Mouse (Mus musculus) spleen, postnatal 10 days (tissue): ENCODE data around the gene Nhlh2.
A peak's percentile ranks its signal among the peaks of the same experiment; 100 is the strongest.

Experiments
- DNase-seq, 2 experiments: peaks; one replicate each; pipeline ENCODE4 v3.0.0; 2021 to 2022; ENCODE audit warnings: low spot score in 2 of 2

Nhlh2 gene

DNA sequence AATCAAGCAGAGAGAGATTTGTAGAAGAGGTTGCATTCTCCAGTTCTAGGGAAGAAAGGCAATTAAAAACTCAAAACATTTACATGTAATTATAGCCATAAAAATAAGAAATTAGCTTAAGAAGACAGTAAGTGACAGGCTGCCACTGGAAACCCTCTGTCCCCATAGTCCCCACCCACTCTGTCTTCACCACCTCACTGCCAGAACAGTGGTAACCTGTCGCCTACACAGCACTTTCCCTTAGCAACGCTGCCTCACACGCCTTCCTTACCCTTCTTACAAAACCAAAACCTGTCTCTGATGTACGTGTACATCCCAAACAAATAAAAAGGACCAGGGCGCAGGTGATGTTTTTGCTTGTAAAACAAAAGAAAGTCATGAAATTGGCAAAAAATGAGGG, 15.8 kb downstream of the Nhlh2 start:
- no peak for DNase-seq

DNA sequence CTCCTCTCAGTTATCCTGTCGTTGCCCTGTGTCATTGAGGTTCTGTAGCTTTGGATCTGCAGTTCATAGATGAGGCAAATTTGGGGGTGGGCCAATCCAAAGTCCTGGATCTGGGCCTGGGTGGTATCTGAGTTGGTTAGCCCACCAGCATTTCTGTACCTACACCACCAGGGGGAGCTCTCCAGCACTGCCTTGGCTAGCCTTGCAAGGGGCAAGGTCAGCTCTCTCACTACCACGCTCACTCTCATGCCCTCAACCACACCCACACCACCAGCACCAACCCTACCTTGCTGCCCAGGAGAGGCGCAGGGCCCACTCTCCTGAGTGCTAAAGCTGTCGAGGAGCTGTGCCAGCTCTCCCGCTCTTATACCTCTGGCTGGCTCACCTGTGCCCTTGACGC, 18.0 kb downstream of the Nhlh2 start:
- DNase-seq, result peak in 1 of 2 experiments; percentile 20

DNA sequence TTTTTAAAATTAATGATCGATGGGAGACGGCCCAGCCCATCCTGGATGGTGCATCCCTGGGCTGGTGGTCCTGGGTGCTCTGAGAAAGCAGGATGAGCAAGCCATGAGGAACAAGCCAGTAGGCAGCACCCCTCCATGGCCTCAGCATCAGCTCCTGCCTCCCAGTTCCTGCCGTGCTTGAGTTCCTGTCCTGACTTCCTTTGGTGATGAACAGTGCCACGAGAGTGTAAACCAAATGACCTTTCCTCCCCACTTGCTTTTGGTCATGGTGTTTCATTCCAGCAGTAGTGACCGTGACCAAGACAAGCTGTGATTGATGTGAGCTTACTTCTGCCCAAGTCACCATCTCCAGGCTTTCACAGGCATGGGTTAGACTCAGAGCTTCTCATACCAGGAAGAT, 27.9 kb downstream of the Nhlh2 start:
- no peak for DNase-seq

DNA sequence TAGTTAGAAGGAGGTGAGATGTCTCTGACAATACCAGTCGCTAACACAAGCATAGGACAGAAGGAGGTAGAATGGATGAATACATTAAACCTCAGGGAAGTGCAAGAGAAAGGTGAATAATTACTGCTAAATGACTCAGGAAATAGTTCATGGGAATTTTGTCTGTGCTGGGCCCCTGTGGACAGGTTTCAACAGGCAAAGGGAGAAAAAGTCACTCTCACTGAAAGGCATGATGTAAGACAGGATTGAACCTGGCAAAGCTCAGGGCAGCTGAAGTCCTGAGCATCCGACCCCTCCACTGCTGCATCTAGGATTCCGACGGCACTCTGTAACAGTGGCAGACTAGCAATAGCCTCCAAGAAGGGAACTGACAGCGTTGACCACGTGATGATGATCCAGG, 28.7 kb downstream of the Nhlh2 start:
- no peak for DNase-seq

DNA sequence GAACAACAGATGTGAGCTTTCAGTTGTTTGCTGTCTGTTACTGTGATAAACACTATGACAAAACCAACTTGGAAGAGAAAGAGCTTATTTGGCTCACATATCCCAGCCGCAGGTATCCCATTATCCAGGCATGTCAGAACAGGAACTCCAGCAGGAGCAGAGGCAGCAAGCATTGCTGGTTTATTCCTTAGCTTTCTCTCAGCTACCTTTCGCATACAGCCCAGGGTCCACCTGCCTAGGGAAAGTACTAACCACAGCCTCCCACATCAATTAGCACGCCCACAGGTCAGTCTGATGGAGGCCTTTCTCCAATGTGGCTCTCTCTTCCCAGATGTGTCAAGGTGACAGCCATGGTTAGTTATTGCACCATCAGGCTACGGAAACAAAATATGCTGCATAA, 31.8 kb downstream of the Nhlh2 start:
- no peak for DNase-seq

DNA sequence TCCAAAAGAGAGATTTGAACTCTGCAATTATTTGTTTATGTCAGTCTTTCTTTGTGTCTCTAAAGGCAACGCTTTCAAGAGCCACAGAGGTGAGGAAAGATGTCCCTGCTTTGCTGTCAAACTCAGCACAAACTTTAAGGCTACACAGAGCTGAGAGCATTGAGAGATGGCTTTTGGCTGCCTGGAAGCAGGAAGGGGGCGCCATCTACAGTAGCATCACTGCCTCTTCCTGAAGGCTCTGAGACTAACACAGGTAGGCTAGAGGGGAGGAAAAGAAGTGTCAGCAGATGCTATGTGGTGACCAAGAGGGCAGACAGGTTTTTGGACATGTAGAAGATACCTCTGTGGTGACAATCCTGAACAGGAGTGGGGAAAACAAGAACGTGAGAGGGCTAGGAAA, 35.2 kb downstream of the Nhlh2 start:
- no peak for DNase-seq

DNA sequence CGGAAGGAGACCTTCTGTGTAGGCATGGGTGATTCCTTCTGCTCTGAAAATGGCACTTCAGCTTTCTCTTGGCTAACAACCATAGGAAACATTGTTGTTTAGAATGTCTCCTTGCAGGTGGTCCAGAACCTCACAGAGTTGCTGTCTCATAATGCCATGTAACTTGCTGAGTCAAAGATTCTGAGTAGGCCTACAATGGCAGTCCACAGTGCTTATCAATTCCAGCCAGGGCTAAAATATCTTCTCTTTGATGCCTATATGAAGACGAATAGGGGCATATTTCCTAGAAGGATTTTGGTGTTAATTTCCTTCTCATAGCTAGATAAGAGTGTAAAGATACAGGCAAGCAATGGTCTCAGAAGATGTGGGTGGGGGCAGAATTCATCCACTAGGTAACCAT, 37.7 kb downstream of the Nhlh2 start:
- no peak for DNase-seq

DNA sequence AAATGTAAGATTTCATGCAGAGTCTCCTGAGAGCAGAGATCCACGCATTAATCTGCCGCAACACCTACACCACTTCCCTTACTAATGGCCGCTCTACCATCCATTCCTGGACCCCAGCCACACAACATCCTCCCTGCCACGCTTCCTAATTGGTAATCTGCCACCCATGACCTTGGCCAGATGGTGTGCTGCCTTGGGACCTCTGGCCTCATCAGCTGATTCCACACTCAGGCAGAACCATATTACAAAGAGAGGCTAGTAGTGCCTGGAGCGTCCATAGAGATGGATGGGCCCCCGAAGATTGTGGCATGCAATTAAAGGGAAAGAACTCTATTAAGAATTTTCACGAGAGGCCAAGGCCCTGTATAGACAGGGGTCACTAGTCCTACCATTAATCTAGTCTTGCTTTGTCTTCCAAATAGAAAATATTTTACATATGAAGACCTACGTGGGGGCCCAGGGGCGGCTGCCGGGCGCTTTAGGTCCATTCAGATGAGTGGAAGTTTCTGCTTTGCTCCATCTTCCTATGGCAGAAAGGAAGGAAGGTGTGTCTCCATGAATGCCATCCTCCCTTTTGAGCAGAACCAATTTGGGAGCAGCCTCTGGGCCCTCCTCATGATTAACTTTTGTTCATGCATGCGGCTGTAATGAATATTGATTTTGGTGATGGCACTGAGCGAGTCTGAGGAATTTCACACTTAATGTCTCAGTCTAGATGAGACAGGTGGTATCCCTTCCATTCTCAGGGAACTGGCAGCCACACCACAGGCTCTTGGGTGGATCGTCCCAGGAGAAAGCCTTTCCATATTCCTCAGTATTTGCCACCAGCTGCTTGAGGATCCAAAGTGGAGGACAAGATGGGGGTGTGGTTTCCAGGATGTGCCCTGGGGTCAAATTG, 39.6 kb downstream of the Nhlh2 start:
- no peak for DNase-seq

DNA sequence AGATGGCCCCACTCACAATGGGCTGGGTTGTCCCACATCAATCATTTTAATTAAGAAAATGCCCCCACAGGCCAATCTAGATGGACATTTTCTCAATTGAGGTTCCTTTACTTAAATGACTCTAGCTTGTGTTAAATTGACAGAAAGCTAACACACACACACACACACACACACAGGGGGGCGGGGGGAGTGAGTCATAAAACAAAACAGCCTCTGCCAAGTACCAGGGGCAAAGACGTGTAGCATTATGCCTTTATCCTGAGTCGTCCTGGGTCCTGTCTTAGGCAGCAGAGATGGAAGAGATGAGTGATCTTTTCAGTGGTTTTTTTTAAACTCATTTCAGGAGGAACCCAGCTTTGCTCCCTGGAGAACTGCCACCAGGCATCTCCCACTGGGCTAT, 42.2 kb downstream of the Nhlh2 start:
- no peak for DNase-seq

DNA sequence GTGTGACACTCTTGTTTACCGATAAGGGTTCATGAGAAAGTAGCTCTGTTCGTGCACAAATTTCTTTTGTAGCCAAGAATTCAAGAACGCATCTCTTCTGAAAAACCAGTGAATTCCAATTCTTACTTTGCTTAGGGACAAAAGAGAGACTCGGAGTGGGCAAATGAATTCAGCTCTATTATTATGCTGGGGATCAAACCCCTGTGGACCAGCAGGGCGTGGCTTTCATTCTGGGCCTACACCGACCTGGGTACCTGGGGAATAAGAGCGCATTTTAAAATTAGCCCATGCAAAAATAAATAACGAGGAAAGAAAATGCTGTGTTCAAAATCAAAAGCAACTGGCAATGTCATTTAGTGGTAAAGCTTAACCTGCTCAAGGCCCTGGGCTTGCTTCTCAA, 43.4 kb downstream of the Nhlh2 start:
- DNase-seq, result no peak

DNA sequence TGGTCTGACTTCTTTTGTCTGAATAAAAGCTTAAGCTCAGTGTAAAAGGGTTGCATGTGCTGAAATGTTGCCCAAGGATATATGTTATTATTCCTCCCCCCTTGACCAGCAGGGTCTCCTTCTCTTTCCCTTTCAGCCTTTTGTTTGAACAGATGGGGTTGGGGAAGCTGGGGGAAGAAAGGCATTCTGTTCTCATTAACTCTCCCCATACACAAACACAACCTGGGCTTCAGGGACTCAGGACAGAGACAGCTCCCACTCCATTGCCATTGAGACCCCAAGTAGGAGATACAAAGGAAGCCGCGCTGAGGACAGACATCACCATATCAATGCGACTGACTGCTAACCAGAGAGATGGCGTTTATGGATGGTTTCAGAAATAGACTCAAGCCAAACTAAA, 46.0 kb downstream of the Nhlh2 start:
- DNase-seq, result no peak

DNA sequence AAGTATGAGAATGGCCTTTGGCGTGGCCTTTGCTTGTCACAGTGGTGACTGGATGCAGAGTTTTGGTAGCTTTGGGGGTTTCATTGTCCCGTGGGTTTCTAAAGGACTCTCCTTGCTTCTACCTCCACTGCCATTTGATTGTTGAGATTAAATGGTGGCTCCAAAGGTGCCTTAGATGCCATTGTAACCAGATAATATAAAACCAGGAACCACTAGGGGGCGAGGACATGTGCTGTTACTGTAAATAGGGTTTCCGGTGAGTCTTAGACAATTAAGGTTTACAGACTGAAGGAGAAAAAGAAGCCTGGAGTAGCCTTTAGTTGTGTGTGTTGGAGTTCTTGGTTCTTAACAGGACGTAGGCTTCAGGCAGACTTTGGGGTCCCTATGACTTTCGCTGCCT, 50.2 kb downstream of the Nhlh2 start:
- no peak for DNase-seq

DNA sequence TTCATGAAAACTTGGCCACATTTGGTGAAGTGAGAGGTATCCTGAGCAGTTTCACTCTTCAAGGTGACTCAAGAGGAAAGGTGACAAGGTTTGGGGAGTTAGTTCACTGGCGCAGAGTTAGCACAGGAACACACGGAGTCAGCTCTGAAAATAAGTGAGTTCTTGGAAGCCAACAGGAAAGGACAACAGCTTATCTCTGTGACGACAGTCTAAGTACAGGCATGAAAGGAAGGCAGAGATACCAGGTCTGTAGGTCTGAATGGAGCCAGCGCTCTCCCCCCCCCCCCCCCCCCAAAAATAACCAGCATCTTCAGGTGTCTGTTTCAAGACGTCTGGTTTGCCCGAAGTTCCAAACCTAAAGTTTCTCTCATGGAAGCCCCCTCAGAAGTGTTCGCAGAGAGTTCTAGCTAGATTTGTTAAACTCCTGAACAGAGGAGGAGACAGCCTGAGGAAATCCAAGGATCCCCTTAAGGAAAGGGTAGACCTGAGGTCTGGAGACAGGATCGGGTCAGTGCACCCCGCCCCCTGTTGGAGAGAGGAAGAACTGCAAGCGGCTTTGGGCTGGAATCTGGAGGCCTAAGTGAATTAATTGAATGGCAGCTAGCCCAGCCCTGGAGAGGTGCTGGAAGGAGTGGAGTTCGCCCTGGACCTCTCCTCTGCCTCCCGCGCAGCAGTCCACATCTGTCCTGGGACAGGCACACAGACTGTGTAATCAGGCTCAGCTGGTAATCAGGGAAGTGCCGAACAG, 52.2 kb downstream of the Nhlh2 start:
- peak; percentile 24 to 58 for DNase-seq

DNA sequence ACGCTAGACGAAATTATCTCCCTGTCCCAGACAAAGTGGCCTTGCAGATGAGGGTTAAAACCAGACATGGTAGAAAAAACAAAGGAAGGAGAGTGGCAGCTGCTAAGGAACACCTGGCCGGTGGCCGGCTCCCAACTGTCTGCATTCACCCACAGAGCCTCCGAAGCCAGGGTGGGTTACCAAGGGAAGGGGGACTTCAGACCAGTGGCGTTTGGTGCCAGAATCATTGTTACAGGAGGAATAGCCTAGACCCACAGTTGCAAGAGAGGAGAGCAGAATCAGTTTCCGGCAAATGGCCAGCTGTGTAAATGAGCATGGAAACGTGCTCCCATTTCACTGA, 52.8 kb downstream of the Nhlh2 start:
- DNase-seq, result no peak

DNA sequence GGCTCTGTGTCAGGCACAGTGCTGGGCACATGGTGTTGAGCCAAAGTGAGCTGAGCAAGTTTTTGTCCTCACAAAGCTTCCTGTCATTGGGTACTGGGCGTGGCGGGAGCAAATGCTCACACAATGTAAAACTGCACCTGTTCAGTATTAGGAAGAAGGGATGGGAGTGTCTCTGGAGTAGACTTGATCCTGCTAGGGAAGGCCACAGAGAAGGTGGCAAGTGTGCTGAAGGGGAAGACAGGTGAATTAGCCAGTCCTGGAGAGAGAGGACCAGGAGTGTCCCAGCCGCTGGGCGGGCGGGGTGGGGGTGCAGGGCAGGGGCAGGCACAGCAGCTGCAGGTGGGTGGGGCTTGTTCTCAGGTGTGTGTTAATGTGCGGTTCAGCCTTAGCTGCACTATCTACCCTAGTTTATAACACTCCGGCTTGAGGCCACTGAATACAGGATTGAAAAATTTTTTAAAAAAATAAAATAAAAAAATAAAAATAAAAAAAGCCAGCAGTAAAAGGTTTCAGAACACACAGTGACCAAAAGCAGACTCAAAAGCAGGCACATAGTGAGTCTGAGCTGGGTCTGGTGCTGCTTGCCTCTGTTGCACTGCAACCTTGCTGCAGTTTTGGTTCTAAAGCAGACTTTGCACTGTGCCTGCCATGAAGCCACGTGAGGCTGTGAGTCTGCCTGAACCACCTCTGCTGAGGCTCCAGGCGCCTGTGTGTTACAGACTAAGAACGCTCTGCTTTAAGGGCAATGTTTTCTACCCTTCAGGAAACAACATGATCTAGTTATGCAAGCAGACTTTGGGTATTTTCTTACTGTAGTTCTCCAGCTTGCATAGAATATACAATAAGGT, 53.6 kb downstream of the Nhlh2 start:
- DNase-seq, result no peak

DNA sequence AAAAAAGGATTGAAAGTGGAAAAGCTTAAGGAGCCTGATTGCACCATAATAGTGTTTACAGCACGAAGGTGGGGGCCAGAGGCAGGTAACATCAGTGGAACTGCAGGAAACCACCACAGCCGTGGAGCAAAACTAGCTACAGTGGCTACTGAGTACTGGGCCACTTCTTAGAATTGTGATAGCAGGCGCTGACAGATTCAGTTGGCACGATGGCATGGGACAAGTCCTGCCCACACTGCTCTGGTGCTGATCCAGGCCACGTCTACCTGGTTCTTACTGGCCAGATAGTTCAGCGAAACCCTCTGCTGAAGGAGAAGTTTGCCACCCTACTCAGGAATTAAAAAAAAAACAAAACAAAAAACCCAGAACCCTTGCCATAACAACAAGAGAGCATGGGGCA, 54.7 kb downstream of the Nhlh2 start:
- DNase-seq, result no peak
